Mouse (Mus musculus): ENCODE results near the gene Snca. TPM values are rescaled to one million over a fixed set of nuclear protein-coding genes. Genes with fewer than 3 reads are reported as not detected.

Gene Snca
- polyA plus RNA-seq, 1 experiment = 66.5 TPM

DNA sequence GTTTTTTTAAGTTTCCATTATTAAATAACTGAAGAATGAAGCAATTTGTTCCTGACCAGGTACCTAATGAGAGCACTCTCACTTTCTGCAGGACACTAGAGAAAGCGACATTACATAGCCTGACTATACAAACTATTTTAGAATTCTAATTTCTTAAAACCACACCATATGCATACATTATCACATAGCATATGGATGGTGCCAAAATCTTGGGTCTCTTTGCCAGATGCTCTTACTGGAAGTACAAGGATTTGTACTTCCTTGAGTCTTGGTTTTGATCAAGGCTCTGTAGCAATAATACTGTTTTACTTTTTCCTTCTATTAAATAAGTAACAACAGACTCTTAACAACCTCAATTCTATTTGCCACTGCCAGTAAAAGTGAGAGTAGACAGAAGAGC, 31.4 kb downstream of the Snca start:
- peaks cover 99% of the 10 kb centered on the region for H3K36me3 ChIP-seq (ENCODE audit: control insufficient read depth)
- no peaks in the 10 kb centered on the region for H3K27me3 ChIP-seq (ENCODE audit: control insufficient read depth)
- TF ChIP-seq TAL1 (IDR thresholded peaks at IDR 0.05; ENCODE audit: low read length) = no peak
- no peak overlapping the region for H3K4me3 ChIP-seq (replicated peaks)
- H3K9me3 ChIP-seq (ENCODE audit: control insufficient read depth, low read length) = no peaks in the 10 kb centered on the region
- H3K4me1 ChIP-seq (ENCODE audit: control insufficient read depth) = no peaks in the 10 kb centered on the region

DNA sequence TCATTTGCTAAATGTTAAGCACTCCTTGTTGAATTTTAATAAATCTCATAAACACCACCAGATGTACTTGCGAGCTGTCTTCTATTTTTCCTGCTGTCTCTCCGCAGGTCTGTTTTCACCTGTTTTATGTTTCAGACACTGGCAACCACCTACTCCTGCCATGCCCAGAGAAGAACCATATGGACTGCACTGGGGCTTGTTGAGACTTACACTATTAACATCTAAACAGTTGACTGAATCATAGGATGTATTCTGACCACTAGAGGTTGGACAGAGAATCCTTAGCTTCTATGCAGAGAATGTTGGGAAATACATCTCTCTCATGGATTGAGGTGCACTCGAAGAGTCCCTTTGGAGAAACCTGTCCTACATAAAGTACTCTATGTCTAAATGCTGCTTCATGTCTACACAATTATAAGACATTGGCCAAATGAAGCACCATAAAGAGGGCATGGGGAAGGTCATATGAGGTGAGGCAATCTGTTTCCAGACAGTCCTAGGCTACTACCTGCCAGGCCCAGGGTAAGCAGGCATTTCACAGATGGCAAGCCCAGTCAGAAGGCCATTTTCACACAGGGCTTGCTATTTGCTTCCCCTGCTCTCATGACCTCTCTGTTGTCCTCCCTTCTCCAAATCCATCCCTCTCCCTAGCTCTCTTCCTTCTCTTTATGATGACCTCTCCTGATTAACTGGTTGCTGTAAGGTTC, 35.8 kb downstream of the Snca start:
- peaks cover 96% of the 10 kb centered on the region for H3K36me3 ChIP-seq (ENCODE audit: control insufficient read depth)
- H3K27me3 ChIP-seq (ENCODE audit: control insufficient read depth) = no peaks in the 10 kb centered on the region
- H3K4me3 ChIP-seq (replicated peaks) = no peak overlapping the region
- no peaks in the 10 kb centered on the region for H3K4me1 ChIP-seq (ENCODE audit: control insufficient read depth)
- TF ChIP-seq TAL1 (IDR thresholded peaks at IDR 0.05; ENCODE audit: low read length) = no peak
- TF ChIP-seq GATA1 (IDR thresholded peaks at IDR 0.05; ENCODE audit: low read length) = no peak
- H3K9me3 ChIP-seq (ENCODE audit: control insufficient read depth, low read length) = no peaks in the 10 kb centered on the region

DNA sequence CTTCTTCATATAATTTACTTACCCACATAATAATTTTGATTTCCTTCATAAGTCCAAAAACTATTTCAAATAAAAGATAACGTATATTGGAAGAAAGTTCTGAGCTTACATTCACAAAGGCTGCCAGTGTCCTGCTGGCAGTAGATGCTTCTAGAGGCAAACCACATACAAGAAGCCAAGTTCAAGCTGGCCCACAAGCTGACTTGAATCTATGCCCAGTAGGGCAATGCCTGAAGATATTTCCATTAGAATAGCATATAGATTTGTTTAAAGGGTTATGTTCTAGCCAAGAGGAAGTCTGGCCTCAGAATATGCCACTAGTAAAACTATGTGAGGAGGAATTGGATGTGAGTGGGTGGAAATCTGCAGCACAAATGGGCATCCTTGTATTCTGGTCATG, 42.7 kb downstream of the Snca start:
- Histone ChIP-seq H3K27me3 (ENCODE audit: control insufficient read depth) (no peaks in the 10 kb centered on the region), H3K9me3 (ENCODE audit: control insufficient read depth, low read length) (no peaks in the 10 kb centered on the region), H3K4me3 (replicated peaks) (no peak overlapping the region), H3K4me1 (ENCODE audit: control insufficient read depth) (no peaks in the 10 kb centered on the region), H3K36me3 (ENCODE audit: control insufficient read depth) (peaks cover 92% of the 10 kb centered on the region)
- TF ChIP-seq TAL1 (IDR thresholded peaks at IDR 0.05; ENCODE audit: low read length) = no peak
- TF ChIP-seq GATA1 (IDR thresholded peaks at IDR 0.05; ENCODE audit: low read length) = no peak

DNA sequence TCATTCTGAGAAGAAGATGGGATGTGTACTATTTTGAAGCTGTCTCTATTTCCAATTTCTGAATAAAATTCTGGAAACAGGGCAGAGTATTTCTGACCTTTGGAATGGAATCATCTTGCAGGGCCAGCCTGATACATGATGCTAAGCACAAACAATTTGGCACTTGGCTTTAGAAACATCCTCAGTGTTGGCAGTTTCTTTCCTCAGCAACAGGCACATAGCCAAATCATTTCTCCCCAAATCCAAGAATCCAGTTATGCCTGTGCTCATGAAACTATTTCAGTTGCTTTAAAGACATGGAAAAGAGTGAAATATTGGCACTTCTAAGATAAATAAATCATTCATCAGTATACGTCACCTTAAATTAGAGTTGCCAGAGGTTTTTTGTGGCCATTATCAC, 57.8 kb downstream of the Snca start:
- H3K36me3 ChIP-seq (ENCODE audit: control insufficient read depth) = peaks cover 57% of the 10 kb centered on the region
- no peak overlapping the region for H3K4me3 ChIP-seq (replicated peaks)
- H3K4me1 ChIP-seq (ENCODE audit: control insufficient read depth) = no peaks in the 10 kb centered on the region
- TF ChIP-seq TAL1 (IDR thresholded peaks at IDR 0.05; ENCODE audit: low read length) (no peak), GATA1 (IDR thresholded peaks at IDR 0.05; ENCODE audit: low read length) (no peak)
- H3K9me3 ChIP-seq (ENCODE audit: control insufficient read depth, low read length) = no peaks in the 10 kb centered on the region
- no peaks in the 10 kb centered on the region for H3K27me3 ChIP-seq (ENCODE audit: control insufficient read depth)

DNA sequence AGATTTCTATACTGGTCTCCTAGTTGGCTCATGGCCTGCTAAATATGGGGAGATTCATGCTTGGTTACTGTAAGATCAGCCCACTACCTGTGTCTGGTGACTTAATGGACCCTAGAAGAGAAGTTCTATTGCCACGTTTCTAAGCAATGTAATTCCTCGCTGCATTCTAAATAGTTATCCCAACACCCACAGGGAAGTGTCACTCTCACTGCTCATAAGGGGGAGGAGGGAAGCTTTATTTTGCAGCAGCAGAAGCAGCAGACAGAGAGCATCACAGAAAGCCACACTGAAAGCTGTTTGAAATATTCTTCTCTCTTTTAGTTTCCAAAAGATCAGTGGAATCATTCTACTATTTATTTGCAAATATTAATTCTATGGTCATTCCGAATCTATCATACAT, 64.0 kb downstream of the Snca start:
- Histone ChIP-seq H3K4me1 (ENCODE audit: control insufficient read depth) (no peaks in the 10 kb centered on the region), H3K4me3 (replicated peaks) (no peak overlapping the region), H3K9me3 (ENCODE audit: control insufficient read depth, low read length) (no peaks in the 10 kb centered on the region), H3K27me3 (ENCODE audit: control insufficient read depth) (no peaks in the 10 kb centered on the region), H3K36me3 (ENCODE audit: control insufficient read depth) (peaks cover 80% of the 10 kb centered on the region)
- TF ChIP-seq TAL1 (IDR thresholded peaks at IDR 0.05; ENCODE audit: low read length) (no peak), GATA1 (IDR thresholded peaks at IDR 0.05; ENCODE audit: low read length) (no peak)

DNA sequence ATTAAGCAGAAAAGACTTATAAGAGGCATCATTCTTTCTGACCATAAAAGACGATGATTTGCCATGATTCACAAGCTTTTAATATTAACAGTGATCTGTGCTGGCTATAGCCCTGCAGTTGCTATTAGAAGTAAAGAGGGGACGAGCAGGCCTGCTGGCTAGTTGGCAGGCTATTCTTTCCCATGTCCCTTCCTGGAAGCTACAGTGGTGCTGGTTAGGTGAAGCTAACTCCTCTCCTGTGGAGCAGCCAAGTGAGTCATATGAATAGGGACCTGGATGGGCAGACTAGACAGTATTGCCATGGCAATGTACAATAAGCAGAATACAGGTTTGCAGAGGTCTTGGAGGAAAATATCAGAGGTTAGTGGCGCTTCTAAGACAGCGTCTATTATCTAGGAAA, 66.8 kb downstream of the Snca start:
- H3K36me3 ChIP-seq (ENCODE audit: control insufficient read depth) = peaks cover 91% of the 10 kb centered on the region
- H3K9me3 ChIP-seq (ENCODE audit: control insufficient read depth, low read length) = no peaks in the 10 kb centered on the region
- no peak for TF ChIP-seq GATA1 (IDR thresholded peaks at IDR 0.05; ENCODE audit: low read length)
- no peak for TF ChIP-seq TAL1 (IDR thresholded peaks at IDR 0.05; ENCODE audit: low read length)
- no peaks in the 10 kb centered on the region for H3K4me1 ChIP-seq (ENCODE audit: control insufficient read depth)
- H3K4me3 ChIP-seq (replicated peaks) = no peak overlapping the region
- no peaks in the 10 kb centered on the region for H3K27me3 ChIP-seq (ENCODE audit: control insufficient read depth)

DNA sequence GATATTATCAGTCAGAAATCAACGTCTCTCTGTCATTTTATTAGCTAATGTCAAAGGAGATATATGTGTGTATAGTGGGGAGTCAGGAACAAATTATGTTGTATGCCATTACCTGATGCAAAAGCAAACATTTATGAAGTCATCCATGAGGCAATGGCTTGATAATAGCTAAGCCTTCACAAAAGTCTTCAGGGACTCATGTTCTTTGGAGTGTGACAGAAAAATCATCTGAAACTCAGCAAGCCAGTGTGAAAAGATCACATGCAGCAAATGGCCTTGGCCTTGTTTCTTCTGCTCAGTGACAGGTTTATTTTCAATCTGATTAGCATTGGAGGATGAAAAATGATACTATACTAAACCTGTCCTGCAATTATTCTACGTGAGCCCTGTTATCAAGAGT, 67.9 kb downstream of the Snca start:
- no peak for TF ChIP-seq GATA1 (IDR thresholded peaks at IDR 0.05; ENCODE audit: low read length)
- no peak for TF ChIP-seq TAL1 (IDR thresholded peaks at IDR 0.05; ENCODE audit: low read length)
- H3K27me3 ChIP-seq (ENCODE audit: control insufficient read depth) = no peaks in the 10 kb centered on the region
- no peaks in the 10 kb centered on the region for H3K4me1 ChIP-seq (ENCODE audit: control insufficient read depth)
- H3K9me3 ChIP-seq (ENCODE audit: control insufficient read depth, low read length) = no peaks in the 10 kb centered on the region
- peaks cover 84% of the 10 kb centered on the region for H3K36me3 ChIP-seq (ENCODE audit: control insufficient read depth)
- no peak overlapping the region for H3K4me3 ChIP-seq (replicated peaks)

DNA sequence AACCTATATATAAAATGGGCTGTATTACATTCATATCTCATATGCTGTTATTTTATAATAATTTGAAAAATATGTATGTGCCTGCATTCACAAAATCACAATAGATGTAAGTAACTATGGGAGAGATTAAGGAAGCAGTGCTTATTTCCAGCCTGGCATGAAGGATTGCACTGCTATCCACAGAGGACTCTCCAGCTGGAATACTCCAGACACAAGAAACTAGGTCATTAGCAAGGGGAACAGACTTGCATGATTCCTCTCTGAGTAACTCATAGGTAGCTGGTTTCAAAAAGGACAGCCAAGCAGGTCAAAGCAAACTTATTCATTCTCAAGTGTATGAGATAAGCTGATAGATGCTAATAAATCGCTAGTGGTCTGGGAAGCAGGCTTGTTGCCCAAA, 74.7 kb downstream of the Snca start:
- TF ChIP-seq GATA1 (IDR thresholded peaks at IDR 0.05; ENCODE audit: low read length) = no peak
- TF ChIP-seq TAL1 (IDR thresholded peaks at IDR 0.05; ENCODE audit: low read length) = no peak

DNA sequence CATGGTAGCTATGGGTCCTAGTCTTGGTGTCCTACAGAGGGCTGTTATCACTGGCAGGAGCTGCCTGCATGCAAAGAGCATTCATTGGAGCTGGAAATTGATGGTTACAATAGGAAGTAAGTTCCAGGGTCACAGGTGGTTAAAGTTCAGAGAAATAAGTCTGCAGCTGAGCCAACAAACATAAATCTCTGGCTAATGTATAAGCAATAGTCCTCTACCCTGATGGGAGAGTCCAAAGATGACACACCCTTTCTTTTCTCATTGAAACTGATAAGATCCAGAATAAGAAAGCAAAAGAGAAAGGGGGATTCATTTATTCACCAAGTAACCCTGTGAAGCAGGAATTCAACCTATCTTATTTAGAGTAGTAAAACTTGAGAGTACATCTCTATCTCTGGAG, 83.7 kb downstream of the Snca start:
- H3K9me3 ChIP-seq (ENCODE audit: control insufficient read depth, low read length) = no peaks in the 10 kb centered on the region
- TF ChIP-seq TAL1 (IDR thresholded peaks at IDR 0.05; ENCODE audit: low read length) (no peak), GATA1 (IDR thresholded peaks at IDR 0.05; ENCODE audit: low read length) (no peak)
- H3K36me3 ChIP-seq (ENCODE audit: control insufficient read depth) = peaks cover 87% of the 10 kb centered on the region
- H3K27me3 ChIP-seq (ENCODE audit: control insufficient read depth) = no peaks in the 10 kb centered on the region
- H3K4me3 ChIP-seq (replicated peaks) = no peak overlapping the region
- H3K4me1 ChIP-seq (ENCODE audit: control insufficient read depth) = no peaks in the 10 kb centered on the region

More for the DNA sequence above, 74.7 kb downstream of the Snca start:
- no peaks in the 10 kb centered on the region for H3K27me3 ChIP-seq (ENCODE audit: control insufficient read depth)
- H3K36me3 ChIP-seq (ENCODE audit: control insufficient read depth) = peaks cover 78% of the 10 kb centered on the region
- no peaks in the 10 kb centered on the region for H3K9me3 ChIP-seq (ENCODE audit: control insufficient read depth, low read length)
- no peaks in the 10 kb centered on the region for H3K4me1 ChIP-seq (ENCODE audit: control insufficient read depth)
- no peak overlapping the region for H3K4me3 ChIP-seq (replicated peaks)
